ENCODE assay signal across 13 mouse cellular contexts in genomic region chr1:119161751-119162150, GRCm38 (mm10).
"Had no signal": no experiment of that assay in that cellular context is flagged by ENCODE, and none has a peak within 500 bp of the region (broad histone marks: within the 10 kb centered on the region; RNA-seq: fewer than 3 reads in every experiment).

No protein-coding gene starts in this region.

- H3K27me3 ChIP-seq: limb, embryonic 13.5 days; midbrain, embryonic 12.5 days; neural tube, embryonic 15.5 days had no signal

- H3K4me1 ChIP-seq: limb, embryonic 13.5 days; neural tube, embryonic 15.5 days had no signal

- H3K27ac ChIP-seq: limb, embryonic 13.5 days; liver, embryonic 14.5 days; midbrain, embryonic 12.5 days; neural tube, embryonic 15.5 days; stomach, postnatal 0 days had no signal

- H3K4me3 ChIP-seq: limb, embryonic 13.5 days; midbrain, embryonic 12.5 days; myocyte; neural tube, embryonic 15.5 days had no signal

- H3K4me2 ChIP-seq: limb, embryonic 13.5 days; midbrain, embryonic 12.5 days; neural tube, embryonic 15.5 days had no signal

- H3K36me3 ChIP-seq: limb, embryonic 13.5 days; midbrain, embryonic 12.5 days; neural tube, embryonic 15.5 days had no signal

- H3K9ac ChIP-seq: limb, embryonic 13.5 days; liver, embryonic 14.5 days; midbrain, embryonic 12.5 days; neural tube, embryonic 15.5 days had no signal

- H3K9me3 ChIP-seq: midbrain, embryonic 12.5 days; neural tube, embryonic 15.5 days had no signal

- DNase-seq: kidney, postnatal 25 days; layer of hippocampus, adult 9-11 months; layer of hippocampus, postnatal 36 days; lung, adult 18-20 months; right cerebral cortex, adult 18-20 months; right cerebral cortex, postnatal 25 days; thymus, postnatal 14 days had no signal
